Mouse (Mus musculus): ENCODE measurements around the gene Itgad. TPM values are rescaled to one million over a fixed set of nuclear protein-coding genes. Genes with fewer than 3 reads are reported as not detected.
A peak's percentile ranks its signal among the peaks of the same experiment; 100 is the strongest.

Gene Itgad
- polyA plus RNA-seq, 1 experiment, result 0.92 TPM

GRCm38 (mm10) chr7:128219952-128220351, 65.8 kb downstream of the Itgad start:
- TF ChIP-seq POLR2A (IDR thresholded peaks at IDR 0.05; ENCODE audit: borderline replicate concordance, insufficient read depth, low read length) (no peak), CTCF (IDR thresholded peaks at IDR 0.05; ENCODE audit: borderline replicate concordance, insufficient read depth, low read depth, low read length) (no peak)

GRCm38 (mm10) chr7:128220936-128221335, 66.8 kb downstream of the Itgad start:
- Histone ChIP-seq H3K4me3 (replicated peaks; ENCODE audit: insufficient read depth, low read depth, low read length) (no peak overlapping the region), H3K27ac (ENCODE audit: insufficient read depth, low read length) (no peak overlapping the region), H3K4me1 (ENCODE audit: control insufficient read depth, insufficient read depth, low read length) (no peaks in the 10 kb centered on the region), H3K27me3 (ENCODE audit: control insufficient read depth, insufficient read depth, low read length) (no peaks in the 10 kb centered on the region)
- DNase-seq, result no peak
- TF ChIP-seq CTCF (IDR thresholded peaks at IDR 0.05; ENCODE audit: borderline replicate concordance, insufficient read depth, low read depth, low read length) (no peak), POLR2A (IDR thresholded peaks at IDR 0.05; ENCODE audit: borderline replicate concordance, insufficient read depth, low read length) (no peak)
- WGBS, result 82% methylated on average over 3 of the region's 3 CpGs

More at GRCm38 (mm10) chr7:128219952-128220351, 65.8 kb downstream of the Itgad start:
- Histone ChIP-seq H3K4me3 (replicated peaks; ENCODE audit: insufficient read depth, low read depth, low read length) (no peak overlapping the region), H3K27me3 (ENCODE audit: control insufficient read depth, insufficient read depth, low read length) (no peaks in the 10 kb centered on the region), H3K27ac (ENCODE audit: insufficient read depth, low read length) (no peak overlapping the region), H3K4me1 (ENCODE audit: control insufficient read depth, insufficient read depth, low read length) (no peaks in the 10 kb centered on the region)
- no peak for DNase-seq
- 87% methylated on average over 4 of the region's 4 CpGs for WGBS

- Histone ChIP-seq H3K4me1 (ENCODE audit: control insufficient read depth, insufficient read depth, low read length) (peaks cover 2% of the 10 kb centered on the region; the same call in 1 of the 2 replicates), H3K27ac (ENCODE audit: insufficient read depth, low read length) (no peak overlapping the region), H3K27me3 (ENCODE audit: control insufficient read depth, insufficient read depth, low read length) (no peaks in the 10 kb centered on the region), H3K4me3 (replicated peaks; ENCODE audit: insufficient read depth, low read depth, low read length) (no peak overlapping the region)
- no peak for DNase-seq
- 50% methylated on average over 8 of the region's 8 CpGs for WGBS
- TF ChIP-seq POLR2A (IDR thresholded peaks at IDR 0.05; ENCODE audit: borderline replicate concordance, insufficient read depth, low read length) (no peak), CTCF (IDR thresholded peaks at IDR 0.05; ENCODE audit: borderline replicate concordance, insufficient read depth, low read depth, low read length) (no peak)
Observed at GRCm38 (mm10) chr7:128231741-128232140, 77.6 kb downstream of the Itgad start.

GRCm38 (mm10) chr7:128234796-128235195, 80.6 kb downstream of the Itgad start:
- DNase-seq, result no peak
- Histone ChIP-seq H3K27me3 (ENCODE audit: control insufficient read depth, insufficient read depth, low read length) (no peaks in the 10 kb centered on the region), H3K4me3 (replicated peaks; ENCODE audit: insufficient read depth, low read depth, low read length) (no peak overlapping the region), H3K4me1 (ENCODE audit: control insufficient read depth, insufficient read depth, low read length) (peaks cover 6% of the 10 kb centered on the region; the same call in 1 of the 2 replicates), H3K27ac (ENCODE audit: insufficient read depth, low read length) (no peak overlapping the region)
- WGBS, result 83% methylated on average over 2 of the region's 2 CpGs
- no peak for TF ChIP-seq CTCF (IDR thresholded peaks at IDR 0.05; ENCODE audit: borderline replicate concordance, insufficient read depth, low read depth, low read length)
- no peak for TF ChIP-seq POLR2A (IDR thresholded peaks at IDR 0.05; ENCODE audit: borderline replicate concordance, insufficient read depth, low read length)

- no peak for DNase-seq
Observed at GRCm38 (mm10) chr7:128235481-128235880, 81.3 kb downstream of the Itgad start.

GRCm38 (mm10) chr7:128236426-128236825, 82.2 kb downstream of the Itgad start:
- 95% methylated on average over 13 of the region's 13 CpGs for WGBS
- TF ChIP-seq POLR2A (IDR thresholded peaks at IDR 0.05; ENCODE audit: borderline replicate concordance, insufficient read depth, low read length) (no peak), CTCF (IDR thresholded peaks at IDR 0.05; ENCODE audit: borderline replicate concordance, insufficient read depth, low read depth, low read length) (no peak)
- peak overlapping the region; percentile 85; the same call in 1 of the 2 replicates for H3K27ac ChIP-seq (ENCODE audit: insufficient read depth, low read length)
- DNase-seq, result no peak
- H3K4me3 ChIP-seq (replicated peaks; ENCODE audit: insufficient read depth, low read depth, low read length), result no peak overlapping the region
- H3K4me1 ChIP-seq (ENCODE audit: control insufficient read depth, insufficient read depth, low read length), result peaks cover 11% of the 10 kb centered on the region
- H3K27me3 ChIP-seq (ENCODE audit: control insufficient read depth, insufficient read depth, low read length), result no peaks in the 10 kb centered on the region

More at GRCm38 (mm10) chr7:128235481-128235880, 81.3 kb downstream of the Itgad start:
- WGBS, result 85% methylated on average over 1 of the region's 1 CpGs
- Histone ChIP-seq H3K27ac (ENCODE audit: insufficient read depth, low read length) (no peak overlapping the region), H3K4me3 (replicated peaks; ENCODE audit: insufficient read depth, low read depth, low read length) (no peak overlapping the region), H3K27me3 (ENCODE audit: control insufficient read depth, insufficient read depth, low read length) (no peaks in the 10 kb centered on the region), H3K4me1 (ENCODE audit: control insufficient read depth, insufficient read depth, low read length) (peaks cover 11% of the 10 kb centered on the region)
- TF ChIP-seq POLR2A (IDR thresholded peaks at IDR 0.05; ENCODE audit: borderline replicate concordance, insufficient read depth, low read length), result no peak
- no peak for TF ChIP-seq CTCF (IDR thresholded peaks at IDR 0.05; ENCODE audit: borderline replicate concordance, insufficient read depth, low read depth, low read length)

- Histone ChIP-seq H3K27me3 (ENCODE audit: control insufficient read depth, insufficient read depth, low read length) (no peaks in the 10 kb centered on the region), H3K4me3 (replicated peaks; ENCODE audit: insufficient read depth, low read depth, low read length) (peak within 1 kb of the TSS; percentile 95), H3K27ac (ENCODE audit: insufficient read depth, low read length) (peak within 1 kb of the TSS; percentile 96), H3K4me1 (ENCODE audit: control insufficient read depth, insufficient read depth, low read length) (peaks cover 11% of the 10 kb centered on the region)
- peak; percentile 84 to 91 for DNase-seq
- WGBS, result 24% methylated on average over 37 of the region's 37 CpGs
- TF ChIP-seq CTCF (IDR thresholded peaks at IDR 0.05; ENCODE audit: borderline replicate concordance, insufficient read depth, low read depth, low read length) (peak; percentile 68; the same call in 1 of the 2 replicates), POLR2A (IDR thresholded peaks at IDR 0.05; ENCODE audit: borderline replicate concordance, insufficient read depth, low read length) (no peak)
Observed at GRCm38 (mm10) chr7:128236856-128237592, 82.8 kb downstream of the Itgad start, which contains the start of gene Armc5. Armc5 (plus strand) TSS chr7:128237342.

- DNase-seq, result no peak
- WGBS, result under 1% methylated on average over 25 of the region's 25 CpGs
- H3K4me3 ChIP-seq (replicated peaks; ENCODE audit: insufficient read depth, low read depth, low read length), result peak overlapping the region; percentile 95
- H3K4me1 ChIP-seq (ENCODE audit: control insufficient read depth, insufficient read depth, low read length), result peaks cover 11% of the 10 kb centered on the region
- H3K27me3 ChIP-seq (ENCODE audit: control insufficient read depth, insufficient read depth, low read length), result no peaks in the 10 kb centered on the region
- peak overlapping the region; percentile 65; the same call in 1 of the 2 replicates for H3K27ac ChIP-seq (ENCODE audit: insufficient read depth, low read length)
- TF ChIP-seq CTCF (IDR thresholded peaks at IDR 0.05; ENCODE audit: borderline replicate concordance, insufficient read depth, low read depth, low read length) (no peak), POLR2A (IDR thresholded peaks at IDR 0.05; ENCODE audit: borderline replicate concordance, insufficient read depth, low read length) (no peak)
Observed at GRCm38 (mm10) chr7:128237593-128237926, 83.4 kb downstream of the Itgad start.
